14 mouse cellular contexts compared by ENCODE assay signal in the genomic region with DNA sequence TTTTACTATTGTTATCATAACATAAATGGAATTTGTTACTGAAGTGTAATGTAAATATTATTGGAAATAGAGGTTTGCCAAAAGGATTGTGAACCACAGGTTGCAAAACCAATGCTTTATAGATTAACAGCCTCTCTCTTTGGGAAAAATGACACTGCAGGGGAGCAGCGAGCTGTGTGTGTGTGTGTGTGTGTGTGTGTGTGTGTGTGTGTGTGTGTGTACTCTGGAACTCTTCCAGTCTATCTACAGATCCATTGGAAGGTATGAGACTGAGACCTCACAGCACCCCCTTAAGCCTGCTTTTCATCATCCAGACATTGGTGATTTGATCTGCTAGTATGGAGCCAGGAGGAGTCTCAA. TPM values are rescaled to one million over a fixed set of nuclear protein-coding genes. Genes with fewer than 3 reads are reported as not detected.
DNase-seq lines count a peak whose midpoint lies in the region; ATAC-seq and TF ChIP-seq lines count a peak whose summit lies in the region.
"Had no signal": no experiment of that assay in that cellular context is flagged by ENCODE, and none has a peak within 500 bp of the region (broad histone marks: within the 10 kb centered on the region; RNA-seq: fewer than 3 reads in every experiment).

No protein-coding gene starts in this region.

- H3K9me3 ChIP-seq in heart, embryonic 16.5 days (replicated peaks; ENCODE audit: control insufficient read depth, low read length), result no peaks in the 10 kb centered on the region
- no peaks in the 10 kb centered on the region for H3K9me3 ChIP-seq in midbrain, embryonic 11.5 days (ENCODE audit: control insufficient read depth, low read length)
- H3K9me3 ChIP-seq in midbrain, embryonic 16.5 days (replicated peaks; ENCODE audit: control insufficient read depth, low read length, poor library complexity, severe bottlenecking), result no peaks in the 10 kb centered on the region
- no peaks in the 10 kb centered on the region for H3K9me3 ChIP-seq in limb, embryonic 14.5 days (ENCODE audit: control insufficient read depth, low read length)
- H3K9me3 ChIP-seq: liver, embryonic 13.5 days; neural tube, embryonic 15.5 days had no signal

- no peaks in the 10 kb centered on the region for H3K36me3 ChIP-seq in heart, embryonic 16.5 days (ENCODE audit: control insufficient read depth, insufficient read depth)
- no peaks in the 10 kb centered on the region for H3K36me3 ChIP-seq in midbrain, embryonic 11.5 days (ENCODE audit: control insufficient read depth, insufficient read depth, low read length)
- no peaks in the 10 kb centered on the region for H3K36me3 ChIP-seq in midbrain, embryonic 16.5 days (ENCODE audit: control insufficient read depth, insufficient read depth, low read length)
- no peaks in the 10 kb centered on the region for H3K36me3 ChIP-seq in limb, embryonic 14.5 days (ENCODE audit: control insufficient read depth, insufficient read depth, low read length)
- H3K36me3 ChIP-seq: liver, embryonic 13.5 days; neural tube, embryonic 15.5 days had no signal

- H3K9ac ChIP-seq in heart, embryonic 16.5 days (ENCODE audit: low read length), result no peak overlapping the region
- no peak overlapping the region for H3K9ac ChIP-seq in midbrain, embryonic 11.5 days (ENCODE audit: low read length)
- no peak overlapping the region for H3K9ac ChIP-seq in midbrain, embryonic 16.5 days (ENCODE audit: low read depth, low read length)
- H3K9ac ChIP-seq in limb, embryonic 14.5 days (ENCODE audit: low read depth, low read length, severe bottlenecking), result no peak overlapping the region
- H3K9ac ChIP-seq: liver, embryonic 13.5 days had no signal

- DNase-seq in heart, postnatal 4 days, result no peak
- DNase-seq in midbrain, embryonic 11.5 days (ENCODE audit: low spot score, missing footprints), result peak; percentile 90
- DNase-seq in limb, embryonic 14.5 days (ENCODE audit: low spot score), result no peak
- peak; percentile 6 for DNase-seq in yolk sac, embryonic 10.5 days (ENCODE audit: low spot score)
- DNase-seq in right cerebral cortex, postnatal 36 days (ENCODE audit: low spot score in 2 of 2), result no peak
- DNase-seq: cerebellum, adult 8-10 months; kidney, adult 9 months; liver, embryonic 13.5 days had no signal

- ATAC-seq in heart, embryonic 16.5 days (replicated peaks; ENCODE audit: extremely low read depth, insufficient read depth, low FRiP score), result no peak
- 0 out of 2 replicates have a peak, but pooled peaks have one; percentile 17 for ATAC-seq in midbrain, embryonic 11.5 days (ENCODE audit: low FRiP score)
- ATAC-seq in midbrain, embryonic 16.5 days, result no peak
- ATAC-seq in limb, embryonic 14.5 days (ENCODE audit: low FRiP score, low read depth), result no peak
- no peak for ATAC-seq in megakaryocyte, adult 5-6 weeks (ENCODE audit: poor library complexity, severe bottlenecking)

- H3K27ac ChIP-seq in heart, embryonic 16.5 days (ENCODE audit: low read length), result peak overlapping the region; percentile 19; the same call in 1 of the 2 replicates
- no peak overlapping the region for H3K27ac ChIP-seq in midbrain, embryonic 11.5 days (ENCODE audit: low read depth, low read length)
- H3K27ac ChIP-seq in midbrain, embryonic 16.5 days (ENCODE audit: low read length), result no peak overlapping the region
- H3K27ac ChIP-seq in limb, embryonic 14.5 days (replicated peaks; ENCODE audit: low read depth, low read length), result peak overlapping the region; percentile 57; the same call in 1 of the 2 replicates
- H3K27ac ChIP-seq: liver, embryonic 13.5 days had no signal

- WGBS in heart, embryonic 16.5 days, result 13% methylated on average over 1 of the region's 1 CpGs
- WGBS in midbrain, embryonic 11.5 days, result 5% methylated on average over 1 of the region's 1 CpGs
- 25% methylated on average over 1 of the region's 1 CpGs for WGBS in midbrain, embryonic 16.5 days
- 28% methylated on average over 1 of the region's 1 CpGs for WGBS in limb, embryonic 14.5 days

- H3K27me3 ChIP-seq in heart, embryonic 16.5 days (ENCODE audit: control insufficient read depth, insufficient read depth, low read length), result peaks cover 8% of the 10 kb centered on the region; the same call in 1 of the 2 replicates
- H3K27me3 ChIP-seq in midbrain, embryonic 11.5 days (ENCODE audit: control insufficient read depth, insufficient read depth, low read length), result peaks cover 10% of the 10 kb centered on the region; the same call in 1 of the 2 replicates
- H3K27me3 ChIP-seq in midbrain, embryonic 16.5 days (ENCODE audit: control insufficient read depth, insufficient read depth, low read depth, low read length), result no peaks in the 10 kb centered on the region; the same call in 1 of the 2 replicates
- H3K27me3 ChIP-seq in limb, embryonic 14.5 days (ENCODE audit: control insufficient read depth, insufficient read depth, low read length), result peaks cover 12% of the 10 kb centered on the region; the same call in 1 of the 2 replicates

- H3K4me1 ChIP-seq in heart, embryonic 16.5 days (ENCODE audit: control insufficient read depth, insufficient read depth, low read length), result peaks cover 9% of the 10 kb centered on the region; the same call in 1 of the 2 replicates
- peaks cover 15% of the 10 kb centered on the region for H3K4me1 ChIP-seq in midbrain, embryonic 11.5 days (ENCODE audit: control insufficient read depth, insufficient read depth, low read length)
- peaks cover 25% of the 10 kb centered on the region for H3K4me1 ChIP-seq in midbrain, embryonic 16.5 days (ENCODE audit: control insufficient read depth, insufficient read depth, low read length)
- H3K4me1 ChIP-seq in limb, embryonic 14.5 days (ENCODE audit: control insufficient read depth, insufficient read depth, low read length), result peaks cover 22% of the 10 kb centered on the region
- H3K4me1 ChIP-seq: liver, embryonic 13.5 days had no signal

- no peak overlapping the region for H3K4me3 ChIP-seq in heart, embryonic 16.5 days (ENCODE audit: low read length)
- no peak overlapping the region for H3K4me3 ChIP-seq in midbrain, embryonic 11.5 days (ENCODE audit: low read depth, low read length)
- no peak overlapping the region for H3K4me3 ChIP-seq in midbrain, embryonic 16.5 days (ENCODE audit: low read depth, low read length)
- H3K4me3 ChIP-seq in limb, embryonic 14.5 days (replicated peaks; ENCODE audit: low read length), result no peak overlapping the region
- H3K4me3 ChIP-seq: erythroblast, embryonic 14.5 days; liver, embryonic 13.5 days had no signal

- no peak overlapping the region; the same call in 1 of the 2 replicates for H3K4me2 ChIP-seq in heart, embryonic 16.5 days (ENCODE audit: low read depth, low read length)
- H3K4me2 ChIP-seq in midbrain, embryonic 11.5 days, result no peak overlapping the region
- H3K4me2 ChIP-seq in midbrain, embryonic 16.5 days (ENCODE audit: low read length), result no peak overlapping the region
- no peak overlapping the region for H3K4me2 ChIP-seq in limb, embryonic 14.5 days (replicated peaks; ENCODE audit: low read depth, low read length, severe bottlenecking)

- TF ChIP-seq POLR2A in limb, embryonic 14.5 days (IDR thresholded peaks at IDR 0.05; ENCODE audit: borderline replicate concordance, extremely low read depth, insufficient read depth, insufficient read length), result no peak

RNA-seq across cellular contexts. Expression of a gene that starts 0.7 kb away (rescaled TPM):
- 9.1 and 10.3 TPM in 2 replicates for polyA plus RNA-seq in heart, embryonic 16.5 days (2015; fragmentation: Nextera tagmentation; extraction: Ambion mirVana)
- total RNA-seq in heart, postnatal 4 days (2021), result 10 to 100 TPM; 10.6 to 12.0 TPM
- polyA plus RNA-seq in midbrain, embryonic 11.5 days (2014; fragmentation: Nextera tagmentation; extraction: Ambion mirVana), result 3.8 and 4.5 TPM in 2 replicates
- 4.1 and 4.3 TPM in 2 replicates for polyA plus RNA-seq in midbrain, embryonic 16.5 days (2015; fragmentation: Nextera tagmentation; extraction: Ambion mirVana)
- polyA plus RNA-seq in limb, embryonic 14.5 days (2012; rRNA removed), result 3.1 and 3.2 TPM in 2 replicates
- polyA plus RNA-seq in limb, embryonic 14.5 days (2014; fragmentation: Nextera tagmentation; extraction: Ambion mirVana), result 4.0 and 5.0 TPM in 2 replicates
- not detected in 2 replicates for total RNA-seq in megakaryocyte, adult 5-6 weeks (2015)
- not detected in 2 replicates for total RNA-seq in megakaryocyte, adult 5-6 weeks (2017)
- polyA plus RNA-seq: C2C12; erythroblast, embryonic 14.5 days had no signal

Comparison
In these comparisons a context has a peak if more than half of its experiments do, and no peak if none do; other contexts are left out.
1. H3K27ac ChIP-seq: peak in heart, embryonic 16.5 days (single experiment) and limb, embryonic 14.5 days (single experiment); none in midbrain, embryonic 11.5 days (single experiment) and midbrain, embryonic 16.5 days (single experiment).
2. DNase-seq: peak in midbrain, embryonic 11.5 days (single experiment) and yolk sac, embryonic 10.5 days (single experiment); none in heart, postnatal 4 days (single experiment), limb, embryonic 14.5 days (single experiment) and right cerebral cortex, postnatal 36 days (0 of 2).